Mouse (Mus musculus) heart, embryonic 10.5 days (tissue): ENCODE measurements around the gene Ccdc74a. TPM values are rescaled to one million over a fixed set of nuclear protein-coding genes. Genes with fewer than 3 reads are reported as not detected.

Experiments
- polyA plus RNA-seq: library from polyadenylated mRNA; unstranded; fragments of >200 nt; fragmentation: Nextera tagmentation; extraction: Ambion mirVana; gene quantifications from 2 replicates; pipeline ENCODE4 v1.2.1, GENCODE M21; 2016

Gene Ccdc74a
- polyA plus RNA-seq, 1 experiment from 2014 or later = 5.8 TPM

Other genes starting within 250 kb of the Ccdc74a start
- 12.3 and 13.6 TPM in 2 replicates for gene Snap29, start 240.5 kb upstream of the Ccdc74a start, polyA plus RNA-seq
- gene Pi4ka, start 240.2 kb upstream of the Ccdc74a start, polyA plus RNA-seq = 33.6 and 40.8 TPM in 2 replicates
- gene Crkl, start 194.5 kb upstream of the Ccdc74a start, polyA plus RNA-seq = 52.6 and 68.9 TPM in 2 replicates
- 0.71 and 0.97 TPM in 2 replicates for gene Aifm3, start 156.9 kb upstream of the Ccdc74a start, polyA plus RNA-seq
- 60.0 and 69.8 TPM in 2 replicates for gene Lztr1, start 137.8 kb upstream of the Ccdc74a start, polyA plus RNA-seq
- gene Thap7, start 115.3 kb upstream of the Ccdc74a start, polyA plus RNA-seq = 40.8 and 48.4 TPM in 2 replicates
- 0.12 and 0.26 TPM in 2 replicates for gene Lrrc74b, start 85.2 kb upstream of the Ccdc74a start, polyA plus RNA-seq
- 0.39 and 0.73 TPM in 2 replicates for gene P2rx6, start 84.6 kb upstream of the Ccdc74a start, polyA plus RNA-seq
- gene Slc7a4, start 63.3 kb upstream of the Ccdc74a start, polyA plus RNA-seq = 3.3 and 8.5 TPM in 2 replicates
- 39.1 and 44.2 TPM in 2 replicates for gene Smpd4, start 27.1 kb upstream of the Ccdc74a start, polyA plus RNA-seq
- 45.4 and 48.0 TPM in 2 replicates for gene Med15, start 86.4 kb downstream of the Ccdc74a start, polyA plus RNA-seq
- 47.2 and 55.4 TPM in 2 replicates for gene Klhl22, start 113.1 kb downstream of the Ccdc74a start, polyA plus RNA-seq
- 7.0 and 12.9 TPM in 2 replicates for gene Scarf2, start 150.8 kb downstream of the Ccdc74a start, polyA plus RNA-seq
- gene B830017H08Rik, start 186.7 kb downstream of the Ccdc74a start, polyA plus RNA-seq = not detected in 2 replicates
- gene Car15, start 191.9 kb downstream of the Ccdc74a start, polyA plus RNA-seq = 2.0 and 2.3 TPM in 2 replicates
- gene Gm20518, start 245.2 kb downstream of the Ccdc74a start, polyA plus RNA-seq = 0.22 and 0.25 TPM in 2 replicates
- gene Tssk1, start 247.8 kb downstream of the Ccdc74a start, polyA plus RNA-seq = not detected in 2 replicates